Mouse (Mus musculus) splenic B cell, adult 2 months (primary cell): ENCODE results near the gene Nr4a3.

Source experiments
- DNase-seq: peaks from one replicate; pipeline ENCODE4 v3.0.0-alpha.2; 2011; ENCODE audit warnings: low read depth, low spot score
- H3K27me3 ChIP-seq: 2 replicates; pipeline ENCODE4 v1.6.1; 2012; ENCODE audit warnings: mild to moderate bottlenecking, low read length, moderate library complexity, mixed read lengths; ENCODE audit not compliant: control insufficient read depth, poor library complexity, insufficient read depth, severe bottlenecking
- H3K36me3 ChIP-seq: 2 replicates; pipeline ENCODE4 v1.6.1; 2012; ENCODE audit warnings: mild to moderate bottlenecking, low read length, moderate library complexity, mixed read lengths; ENCODE audit not compliant: control insufficient read depth, poor library complexity, insufficient read depth, severe bottlenecking

Nr4a3 gene

DNA sequence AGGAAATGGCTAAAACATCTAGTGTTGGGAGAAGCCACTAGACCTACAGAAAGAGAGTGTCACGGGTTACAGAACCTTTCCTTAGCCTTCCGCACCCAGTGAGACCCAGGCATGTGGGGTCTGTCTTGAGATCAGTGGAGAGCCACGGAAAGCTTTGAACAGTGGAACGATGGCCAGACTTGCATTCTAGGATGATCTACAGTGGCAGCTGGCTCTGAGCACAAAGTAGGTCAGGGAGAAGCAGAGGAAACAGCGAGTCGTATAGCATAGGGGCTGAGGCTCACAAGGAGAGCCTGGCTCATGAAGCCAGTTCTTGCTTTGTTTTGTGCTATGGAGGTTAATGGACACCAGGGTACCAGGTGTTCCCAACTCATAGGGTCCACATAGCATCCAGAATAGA lies 28.4 kb downstream of the Nr4a3 start:
- no peaks in the 10 kb centered on the region for H3K36me3 ChIP-seq
- DNase-seq, result no peak

DNA sequence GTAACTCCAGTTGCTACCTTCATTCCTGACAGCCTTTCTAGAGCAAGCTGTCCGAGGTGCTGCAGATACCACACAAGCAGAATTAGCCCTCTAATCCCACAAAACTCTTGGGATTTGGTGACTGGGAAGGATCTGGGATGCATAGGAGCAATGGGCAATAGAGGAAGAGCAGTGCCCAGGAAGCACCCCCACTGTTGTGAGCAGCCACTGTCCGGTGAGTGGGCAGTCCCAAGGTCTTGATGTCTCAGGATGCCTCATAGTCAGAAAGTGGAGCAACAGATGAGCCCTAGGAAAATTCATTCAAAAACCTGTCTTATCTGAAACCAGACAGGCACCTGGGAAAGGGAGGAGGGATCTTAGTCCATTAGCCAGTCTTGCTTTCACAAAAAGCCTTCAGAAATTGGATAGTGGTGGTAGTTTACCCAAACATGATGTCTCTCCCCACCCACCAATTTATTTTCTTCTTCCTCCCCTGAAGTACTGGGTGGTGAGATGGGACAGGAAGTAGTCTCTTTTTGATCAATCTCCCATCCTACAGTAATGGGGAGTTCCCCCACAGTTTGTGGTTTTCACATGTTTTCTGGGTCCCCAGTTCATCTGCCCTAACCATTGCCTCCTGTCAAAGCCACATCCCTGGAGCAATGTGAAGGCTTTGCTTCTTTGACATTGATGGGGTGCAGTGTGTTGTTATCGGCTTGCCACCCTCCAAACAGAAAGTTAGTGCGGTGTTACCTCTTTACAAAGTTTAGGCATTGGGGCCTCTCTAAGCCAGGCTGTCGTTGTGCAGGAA lies 29.7 kb downstream of the Nr4a3 start:
- Histone ChIP-seq H3K27me3 (no peaks in the 10 kb centered on the region), H3K36me3 (no peaks in the 10 kb centered on the region)
- peak; percentile 33 for DNase-seq

More for the DNA sequence above, 28.4 kb downstream of the Nr4a3 start:
- no peaks in the 10 kb centered on the region for H3K27me3 ChIP-seq

DNA sequence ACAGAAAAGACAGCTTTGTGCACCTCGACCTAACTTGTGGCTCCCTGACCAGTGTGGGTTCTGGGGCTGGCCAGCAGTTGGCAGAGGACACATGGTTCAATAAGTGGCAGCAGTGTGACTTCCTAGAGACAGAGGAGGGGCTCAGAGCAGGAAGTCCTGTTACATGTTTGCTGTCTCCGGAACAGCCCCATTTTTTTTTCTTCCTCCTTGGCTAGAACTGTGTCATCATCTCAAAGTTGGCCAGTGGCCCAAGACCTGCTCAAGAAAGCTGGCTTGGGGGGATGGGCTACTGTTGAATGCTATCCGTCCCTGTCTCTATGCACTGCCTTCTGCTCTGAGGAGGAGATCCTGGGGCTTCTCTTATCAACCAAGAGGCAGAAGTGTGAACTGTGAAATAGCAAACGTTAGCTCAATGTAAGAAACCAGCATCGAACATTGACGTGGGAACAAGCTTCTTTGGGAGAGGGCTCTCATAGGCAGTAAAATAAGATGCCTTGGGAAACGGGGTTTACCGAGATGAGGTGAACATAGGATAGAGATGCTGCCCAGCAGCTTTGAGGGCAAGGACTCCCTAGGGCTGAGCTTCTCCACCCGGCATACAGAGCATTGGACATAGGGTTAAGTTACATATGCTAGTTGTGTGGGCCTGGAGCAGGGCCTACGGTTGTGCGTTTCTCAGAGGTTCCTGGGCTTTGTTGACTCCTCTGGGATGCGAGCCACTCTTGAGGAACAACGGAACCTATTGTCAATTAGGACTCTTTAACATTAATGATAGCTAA lies 31.9 kb downstream of the Nr4a3 start:
- H3K27me3 ChIP-seq, result no peaks in the 10 kb centered on the region
- DNase-seq, result peak; percentile 20
- no peaks in the 10 kb centered on the region for H3K36me3 ChIP-seq

DNA sequence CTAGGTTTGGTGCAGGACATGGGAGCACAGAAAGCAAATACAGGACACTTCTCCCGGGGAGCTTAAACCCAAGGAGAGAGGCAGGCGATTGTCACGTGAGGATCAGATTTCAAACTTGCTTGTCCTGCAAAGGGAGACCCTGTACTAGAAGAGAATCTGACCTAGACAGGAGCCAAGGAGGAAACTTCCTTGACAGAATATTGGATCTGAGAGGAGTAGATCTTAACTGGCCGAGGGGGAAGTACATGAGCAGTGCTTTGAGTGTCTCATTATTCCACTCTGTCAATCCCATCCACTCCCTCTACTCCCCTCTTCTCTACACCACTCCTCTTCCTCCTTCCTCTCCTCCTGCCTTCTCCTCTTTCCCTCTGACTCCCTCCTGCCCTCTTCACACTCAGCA lies 33.3 kb downstream of the Nr4a3 start:
- no peak for DNase-seq
- H3K27me3 ChIP-seq, result no peaks in the 10 kb centered on the region
- no peaks in the 10 kb centered on the region for H3K36me3 ChIP-seq

DNA sequence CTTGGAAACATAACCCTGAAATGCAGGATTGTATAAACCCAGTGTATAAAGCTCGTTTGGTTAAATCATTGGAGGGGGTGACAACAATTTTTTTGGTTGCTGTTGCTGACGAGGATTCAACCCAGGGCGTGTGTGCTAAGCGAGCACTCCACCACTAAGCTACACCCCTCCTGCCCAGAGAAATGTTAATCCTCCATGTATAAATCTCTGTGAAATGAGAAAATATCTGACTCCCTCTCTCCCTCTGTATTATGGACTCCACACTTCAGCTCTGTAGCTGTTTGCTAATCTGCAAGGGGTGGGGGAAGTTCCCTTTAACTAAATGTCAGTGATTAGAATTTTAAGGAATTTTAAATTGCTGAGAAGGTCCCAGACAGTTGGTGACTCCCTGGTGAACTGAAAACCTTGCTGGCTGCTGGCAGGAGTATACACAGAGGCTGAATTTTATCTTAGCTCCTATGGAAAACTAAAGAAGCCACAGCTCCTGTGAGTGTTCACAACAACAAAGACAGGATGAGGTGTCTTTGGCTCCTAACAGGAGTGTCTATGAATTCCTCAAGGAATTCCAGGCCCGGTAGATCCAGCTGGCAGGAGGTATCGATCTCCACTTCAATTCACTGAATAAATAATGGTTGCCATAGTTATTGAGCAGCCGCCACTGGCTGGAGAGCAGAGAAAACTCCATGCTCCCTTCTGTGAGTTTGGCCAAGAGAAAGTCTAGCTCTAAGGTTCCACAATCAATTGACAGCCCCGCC lies 34.5 kb downstream of the Nr4a3 start:
- DNase-seq, result no peak
- Histone ChIP-seq H3K36me3 (no peaks in the 10 kb centered on the region), H3K27me3 (no peaks in the 10 kb centered on the region)

DNA sequence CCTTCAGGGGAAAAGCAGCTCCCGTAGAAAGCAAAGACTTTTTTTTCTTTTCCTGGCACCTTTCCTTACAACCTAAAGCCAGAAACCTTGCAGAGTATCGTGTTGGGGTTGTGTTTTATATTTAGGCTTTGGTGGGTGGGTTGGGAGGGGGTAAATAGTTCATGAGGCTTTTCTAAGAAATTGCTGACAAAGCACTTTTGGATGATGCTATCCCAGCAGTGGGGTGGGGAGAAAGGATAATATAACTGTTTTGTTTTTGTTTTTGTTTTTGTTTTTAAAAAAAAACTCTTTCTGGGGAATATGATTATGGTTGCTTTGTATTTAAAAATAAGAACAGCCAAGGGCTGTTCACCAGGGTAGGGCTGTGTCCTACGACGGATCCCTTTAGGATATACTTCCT lies 38.5 kb downstream of the Nr4a3 start:
- Histone ChIP-seq H3K27me3 (no peaks in the 10 kb centered on the region), H3K36me3 (no peaks in the 10 kb centered on the region)
- DNase-seq, result no peak

DNA sequence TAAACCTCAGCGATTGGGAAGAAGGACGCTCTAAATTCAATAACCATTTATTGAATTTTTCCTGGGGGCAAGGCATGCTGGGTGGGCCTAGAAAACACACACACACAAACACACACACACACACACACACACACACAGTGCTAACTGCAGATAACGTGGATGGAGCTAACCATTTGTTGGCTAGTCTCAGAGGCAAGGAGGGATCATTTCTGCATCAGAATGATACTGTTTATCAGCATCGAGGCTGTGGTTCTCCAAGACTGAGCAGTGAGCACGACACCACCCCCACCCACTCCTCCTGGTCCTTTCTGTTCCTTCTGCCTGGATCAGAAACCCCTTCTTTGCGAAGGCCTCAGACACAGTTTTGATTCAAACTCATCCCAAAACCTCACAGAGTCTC lies 41.7 kb downstream of the Nr4a3 start:
- DNase-seq, result no peak
- H3K36me3 ChIP-seq, result no peaks in the 10 kb centered on the region
- H3K27me3 ChIP-seq, result no peaks in the 10 kb centered on the region

DNA sequence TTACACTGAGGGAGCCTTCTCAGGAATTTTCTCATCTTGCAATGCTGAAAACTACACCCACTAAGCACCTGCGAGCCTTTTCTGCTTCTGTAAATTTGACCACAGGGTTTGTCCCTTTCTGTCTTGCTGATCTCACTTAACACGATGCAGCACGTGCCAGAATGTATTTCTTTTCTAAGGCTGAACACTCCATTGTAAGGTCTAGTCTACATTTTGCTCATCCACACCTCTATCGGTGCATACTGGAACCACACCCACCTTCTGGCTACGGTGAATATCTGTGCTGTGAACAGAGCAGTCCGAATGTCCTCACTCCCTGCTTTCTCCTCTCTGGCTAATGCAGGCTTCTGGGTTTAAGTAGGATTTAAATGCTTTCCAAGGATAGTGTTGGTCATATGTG lies 42.5 kb downstream of the Nr4a3 start:
- no peak for DNase-seq
- Histone ChIP-seq H3K27me3 (no peaks in the 10 kb centered on the region), H3K36me3 (no peaks in the 10 kb centered on the region)

DNA sequence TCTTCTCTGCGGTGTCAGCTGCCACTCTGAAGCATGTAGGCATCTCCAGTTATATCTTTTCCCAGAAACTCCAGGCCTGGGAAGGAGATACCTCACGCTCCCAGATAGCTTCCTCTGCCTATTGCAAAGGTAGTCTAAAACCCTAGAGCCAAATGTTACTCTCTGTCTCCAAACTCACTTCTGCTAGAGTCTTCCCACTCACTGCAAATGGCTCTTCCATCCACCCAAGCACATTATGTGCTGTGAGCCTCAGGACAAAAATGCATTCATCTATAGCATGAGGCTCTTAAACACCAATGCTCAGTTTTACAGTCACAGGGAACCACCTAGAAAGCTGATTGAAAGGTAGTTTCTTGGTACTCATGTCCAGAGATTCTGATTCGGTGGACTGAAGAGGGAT lies 48.3 kb downstream of the Nr4a3 start:
- DNase-seq, result no peak
- no peaks in the 10 kb centered on the region for H3K36me3 ChIP-seq
- no peaks in the 10 kb centered on the region for H3K27me3 ChIP-seq

DNA sequence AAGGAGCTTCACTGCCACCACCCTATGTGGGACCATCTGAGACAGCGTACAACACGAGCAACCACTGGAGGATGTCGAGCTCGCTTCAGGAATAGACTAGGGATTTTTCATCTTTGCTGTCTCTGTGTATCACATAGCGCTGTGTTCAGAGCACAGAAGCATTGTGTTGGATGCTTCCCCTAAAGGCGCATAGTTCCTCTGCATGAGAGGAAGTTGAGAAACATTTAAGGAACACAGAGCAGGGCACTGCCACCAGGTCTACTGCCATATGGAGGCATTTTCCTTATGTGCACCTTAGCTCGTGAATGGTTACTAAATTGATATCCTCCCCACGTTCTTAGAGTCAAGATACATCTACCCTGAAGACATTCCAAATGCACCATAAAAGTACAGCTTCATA lies 55.3 kb downstream of the Nr4a3 start:
- no peak for DNase-seq
- H3K36me3 ChIP-seq, result no peaks in the 10 kb centered on the region
- H3K27me3 ChIP-seq, result no peaks in the 10 kb centered on the region

DNA sequence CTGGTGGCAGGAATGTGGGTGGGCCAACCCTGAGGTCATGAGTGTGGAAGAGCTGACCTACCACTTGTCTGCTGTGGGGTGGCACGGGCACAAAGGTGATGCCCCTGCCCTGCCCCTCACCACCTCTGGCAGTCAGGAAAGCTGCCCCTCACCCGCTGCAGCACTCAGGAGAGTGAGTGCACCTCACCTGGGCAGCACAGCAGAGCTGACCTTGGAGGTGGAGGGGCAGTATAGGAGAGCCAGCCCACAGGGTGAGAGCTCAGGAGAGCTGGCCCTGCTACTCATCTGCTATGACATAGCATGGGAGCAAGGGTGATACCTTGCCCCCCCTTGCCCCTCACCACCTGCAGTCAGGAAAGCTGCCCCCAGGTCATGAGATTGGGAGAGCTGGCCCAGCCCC lies 57.0 kb downstream of the Nr4a3 start:
- H3K27me3 ChIP-seq, result no peaks in the 10 kb centered on the region
- no peaks in the 10 kb centered on the region for H3K36me3 ChIP-seq
- no peak for DNase-seq

DNA sequence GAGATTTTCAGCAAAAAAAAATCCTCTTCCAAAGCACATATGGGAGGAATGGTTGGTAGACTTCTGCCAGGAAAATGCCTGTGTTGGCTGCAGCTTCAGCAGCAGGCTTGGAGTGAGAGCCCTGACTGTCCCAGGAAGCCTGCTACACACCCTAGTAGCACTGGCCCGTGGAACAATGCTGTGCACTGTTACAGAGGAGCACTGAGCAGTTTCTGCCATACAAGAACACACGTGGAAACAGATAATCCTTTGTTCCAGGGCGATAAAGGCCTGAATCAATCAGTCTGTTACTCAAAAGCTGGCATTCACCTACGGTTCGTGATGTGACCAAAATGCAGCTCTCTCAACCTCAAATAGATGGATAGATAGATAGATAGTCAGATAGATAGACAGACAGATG lies 60.4 kb downstream of the Nr4a3 start:
- no peaks in the 10 kb centered on the region for H3K36me3 ChIP-seq
- H3K27me3 ChIP-seq, result no peaks in the 10 kb centered on the region
- no peak for DNase-seq

DNA sequence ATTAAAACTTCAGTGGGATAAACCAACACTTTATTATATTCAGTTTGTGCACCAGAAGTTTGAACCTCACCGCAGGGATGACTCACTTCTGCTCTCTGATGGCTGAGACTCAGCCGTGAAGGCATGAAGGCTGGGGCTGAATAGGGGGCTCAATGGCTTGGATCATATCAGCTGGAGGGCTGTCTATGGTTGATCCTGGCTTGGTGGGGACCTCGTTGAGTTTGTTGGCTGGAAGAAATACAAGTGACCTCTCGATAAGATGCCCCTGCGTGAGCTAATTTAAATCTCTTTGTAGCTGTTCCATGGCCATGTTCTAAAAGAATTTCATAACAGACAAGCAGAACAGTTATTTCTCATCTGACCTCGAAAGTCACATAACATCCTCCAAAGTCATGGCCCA lies 62.1 kb downstream of the Nr4a3 start:
- H3K36me3 ChIP-seq, result no peaks in the 10 kb centered on the region
- DNase-seq, result no peak
- no peaks in the 10 kb centered on the region for H3K27me3 ChIP-seq

DNA sequence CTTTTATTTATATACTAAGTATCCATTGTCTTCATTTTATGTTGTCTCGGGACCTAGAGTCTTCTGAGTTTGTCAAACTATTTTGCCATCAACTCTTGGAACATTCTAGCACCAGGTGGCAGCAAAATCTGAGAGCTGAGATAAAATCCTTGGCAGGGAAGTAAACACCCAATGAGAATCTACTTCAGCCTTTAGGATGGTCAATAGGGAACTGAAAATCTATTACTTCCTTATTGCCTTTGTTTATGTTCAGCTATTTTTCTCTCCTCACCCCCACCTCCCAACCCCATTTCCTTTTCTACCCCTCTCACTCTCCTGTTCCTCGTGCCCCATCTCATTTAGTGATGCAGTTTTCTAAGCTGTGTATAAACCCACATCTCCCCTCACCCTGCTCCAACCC lies 63.6 kb downstream of the Nr4a3 start:
- no peaks in the 10 kb centered on the region for H3K27me3 ChIP-seq
- peak; percentile 78 for DNase-seq
- H3K36me3 ChIP-seq, result no peaks in the 10 kb centered on the region

DNA sequence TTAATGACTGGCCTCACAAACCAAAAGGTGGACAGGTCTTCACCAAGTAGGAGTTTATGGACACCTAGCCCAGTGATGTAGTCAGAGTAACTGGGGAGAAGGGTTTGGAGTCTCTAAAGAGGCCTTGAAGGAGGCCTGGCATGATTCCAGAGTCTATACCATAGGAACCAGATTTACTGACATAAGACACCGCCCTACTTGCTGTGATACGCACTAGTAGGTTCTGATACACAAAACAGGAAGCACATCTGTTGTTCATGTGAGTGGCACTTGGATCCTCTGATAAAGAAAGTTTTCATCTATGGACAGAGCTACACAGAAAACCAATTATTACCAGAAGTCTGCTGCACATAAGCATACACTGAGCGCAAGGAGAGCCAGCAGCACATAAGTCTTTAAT lies 65.4 kb downstream of the Nr4a3 start:
- DNase-seq, result peak; percentile 65
- Histone ChIP-seq H3K27me3 (no peaks in the 10 kb centered on the region), H3K36me3 (no peaks in the 10 kb centered on the region)
